Mouse (Mus musculus) thymus, adult 2 months (tissue): Measurements from ENCODE around the gene Smarcd1. TPM values are rescaled to one million over a fixed set of nuclear protein-coding genes. Genes with fewer than 3 reads are reported as not detected.

Experiments used
- DNase-seq: peaks from one replicate; pipeline ENCODE4 v3.0.0; 2021
- H3K27ac ChIP-seq: fragments of 200-500 bp; 2 replicates; pipeline ENCODE4 v1.5.1; 2012; ENCODE audit warnings: low read length, control low read depth; ENCODE audit not compliant: control insufficient read depth, insufficient read depth
- H3K27me3 ChIP-seq: fragments of 200-500 bp; 2 replicates; pipeline ENCODE4 v1.6.1; 2012; ENCODE audit warnings: mild to moderate bottlenecking, low read length, moderate library complexity, mixed read lengths; ENCODE audit not compliant: control insufficient read depth, insufficient read depth
- H3K36me3 ChIP-seq: fragments of 200-500 bp; 2 replicates; pipeline ENCODE4 v1.6.1; 2012; ENCODE audit warnings: mild to moderate bottlenecking, low read length, moderate library complexity; ENCODE audit not compliant: control insufficient read depth, insufficient read depth
- H3K4me1 ChIP-seq: fragments of 200-500 bp; replicated peaks from 2 replicates; pipeline ENCODE4 v1.6.1; 2012; ENCODE audit warnings: low read length; ENCODE audit not compliant: control insufficient read depth, insufficient read depth
- H3K4me3 ChIP-seq: fragments of 200-500 bp; 2 replicates; pipeline ENCODE4 v1.5.1; 2012; ENCODE audit warnings: mild to moderate bottlenecking, low read length, control low read depth, moderate library complexity; ENCODE audit not compliant: control insufficient read depth, insufficient read depth
- CTCF ChIP-seq: fragments of 200-500 bp; IDR thresholded peaks from 2 replicates; pipeline ENCODE4 v1.5.1; 2012; ENCODE audit warnings: mild to moderate bottlenecking, control low read depth, low read length, moderate library complexity, borderline replicate concordance; ENCODE audit not compliant: control insufficient read depth, poor library complexity, insufficient read depth; ENCODE audit errors: extremely low read depth
- POLR2A ChIP-seq: fragments of 200-500 bp; IDR thresholded peaks from 2 replicates; pipeline ENCODE4 v1.6.1; 2012; ENCODE audit warnings: mild to moderate bottlenecking, low read length, control low read depth, moderate library complexity; ENCODE audit not compliant: control insufficient read depth, poor library complexity, insufficient read depth; ENCODE audit errors: extremely low read depth
- WGBS: fragments of 180-500 bp; shearing (Covaris S2); methylation state at CpG from one replicate; pipeline ENCODE4 v1.1.7; 2018; 5-methylcytosine and 5-hydroxymethylcytosine counted together
- polyA plus RNA-seq: library from polyadenylated mRNA; depleted of rRNA; stranded (reverse); fragments of >200 nt; gene quantifications from 2 replicates; pipeline ENCODE4 v1.2.3, GENCODE M21; 2012; rRNA removed

Gene Smarcd1
- 106 and 111 TPM in 2 replicates for polyA plus RNA-seq

- peaks cover 11% of the 10 kb centered on the region for H3K4me1 ChIP-seq
- peak within 1 kb of the TSS; percentile 11; the same call in 1 of the 2 replicates for H3K27ac ChIP-seq
- H3K4me3 ChIP-seq, result peak within 1 kb of the TSS; percentile 68
- H3K27me3 ChIP-seq, result no peaks in the 10 kb centered on the region
- peaks cover 12% of the 10 kb centered on the region for H3K36me3 ChIP-seq
- DNase-seq, result peak; percentile 94
- WGBS, result 1% methylated on average over 71 of the region's 71 CpGs
- TF ChIP-seq POLR2A, result 0 out of 2 replicates have a peak, but pooled peaks have one; percentile 68
- TF ChIP-seq CTCF, result peak; percentile 91
Measured at GRCm38 (mm10) chr15:99701999-99702900, at the start of gene Smarcd1. TSS of gene Smarcd1 (plus strand) at chr15:99702129.

GRCm38 (mm10) chr15:99653291-99653690 lies 48.6 kb upstream of the Smarcd1 start:
- peak overlapping the region; percentile 14; the same call in 1 of the 2 replicates for H3K4me3 ChIP-seq

GRCm38 (mm10) chr15:99653876-99654275 lies 48.1 kb upstream of the Smarcd1 start:
- Histone ChIP-seq H3K4me3 (no peak overlapping the region), H3K4me1 (peaks cover 7% of the 10 kb centered on the region), H3K36me3 (no peaks in the 10 kb centered on the region), H3K27me3 (peaks cover 6% of the 10 kb centered on the region; the same call in 1 of the 2 replicates), H3K27ac (no peak overlapping the region)
- DNase-seq, result no peak
- TF ChIP-seq POLR2A (no peak), CTCF (no peak)
- WGBS, result 18% methylated on average over 21 of the region's 21 CpGs

More at GRCm38 (mm10) chr15:99653291-99653690, 48.6 kb upstream of the Smarcd1 start:
- WGBS, result 12% methylated on average over 8 of the region's 8 CpGs
- Histone ChIP-seq H3K36me3 (no peaks in the 10 kb centered on the region), H3K4me1 (peaks cover 7% of the 10 kb centered on the region), H3K27me3 (peaks cover 6% of the 10 kb centered on the region; the same call in 1 of the 2 replicates), H3K27ac (no peak overlapping the region)
- TF ChIP-seq POLR2A (no peak), CTCF (no peak)
- no peak for DNase-seq

GRCm38 (mm10) chr15:99655956-99656355 lies 46.0 kb upstream of the Smarcd1 start:
- H3K27ac ChIP-seq, result no peak overlapping the region
- no peaks in the 10 kb centered on the region for H3K36me3 ChIP-seq
- peaks cover 6% of the 10 kb centered on the region; the same call in 1 of the 2 replicates for H3K27me3 ChIP-seq
- no peak overlapping the region for H3K4me3 ChIP-seq
- H3K4me1 ChIP-seq, result no peaks in the 10 kb centered on the region; the same call in 1 of the 2 replicates
- TF ChIP-seq CTCF (no peak), POLR2A (no peak)
- WGBS, result 72% methylated on average over 9 of the region's 9 CpGs
- no peak for DNase-seq

GRCm38 (mm10) chr15:99658437-99658836 lies 43.5 kb upstream of the Smarcd1 start:
- H3K36me3 ChIP-seq, result no peaks in the 10 kb centered on the region
- H3K27ac ChIP-seq, result no peak overlapping the region
- 73% methylated on average over 2 of the region's 2 CpGs for WGBS
- H3K4me3 ChIP-seq, result no peak overlapping the region
- H3K27me3 ChIP-seq, result peaks cover 7% of the 10 kb centered on the region; the same call in 1 of the 2 replicates
- no peak for TF ChIP-seq CTCF
- no peak for TF ChIP-seq POLR2A
- no peaks in the 10 kb centered on the region; the same call in 1 of the 2 replicates for H3K4me1 ChIP-seq
- DNase-seq, result no peak

- Histone ChIP-seq H3K4me1 (0 out of 2 replicates have a peak, but pooled peaks cover 4% of the 10 kb centered on the region), H3K36me3 (no peaks in the 10 kb centered on the region), H3K4me3 (no peak overlapping the region), H3K27ac (no peak overlapping the region), H3K27me3 (peaks cover 10% of the 10 kb centered on the region; the same call in 1 of the 2 replicates)
- TF ChIP-seq POLR2A (no peak), CTCF (no peak)
- DNase-seq, result no peak
- 97% methylated on average over 15 of the region's 15 CpGs for WGBS
Measured at GRCm38 (mm10) chr15:99661121-99661830, 40.7 kb upstream of the Smarcd1 start.
